In the genomic region with DNA sequence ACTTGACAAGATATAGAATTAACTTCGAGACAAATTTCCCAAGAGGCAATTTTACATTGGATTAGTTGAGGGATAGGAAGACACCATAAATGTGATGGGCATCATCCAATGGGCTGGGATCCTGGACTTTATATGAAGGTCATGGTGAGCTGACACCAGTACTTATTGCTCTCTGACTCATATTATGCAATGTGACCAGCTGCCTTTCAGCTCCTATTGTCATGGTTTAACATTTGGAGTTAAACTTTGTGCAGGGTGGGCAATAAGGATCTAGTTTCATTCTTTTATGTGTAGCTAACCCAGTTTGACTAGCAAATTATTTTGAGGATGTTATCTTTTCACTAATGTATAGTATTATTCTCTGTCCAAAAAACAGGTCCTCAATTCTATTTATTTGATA, we compare ENCODE assay signal across 27 mouse cellular contexts.
"Had no signal": no experiment of that assay in that cellular context is flagged by ENCODE, and none has a peak within 500 bp of the region (broad histone marks: within the 10 kb centered on the region; RNA-seq: fewer than 3 reads in every experiment).

No protein-coding gene starts in this region.

- DNase-seq: left cerebral cortex, postnatal 4 days; liver; liver, embryonic 13.5 days; liver, postnatal 0 days; lung, adult 18-20 months; lung, adult 2 months; lung, embryonic 14.5 days; lung, postnatal 10 days; lung, postnatal 14 days; lung, postnatal 36 days; lung, postnatal 4 days; midbrain, embryonic 14.5 days had no signal

- H3K36me3 ChIP-seq: limb, embryonic 10.5 days; limb, embryonic 12.5 days; limb, embryonic 13.5 days; limb, embryonic 15.5 days; liver, embryonic 12.5 days; liver, embryonic 13.5 days; liver, embryonic 15.5 days; lung, embryonic 15.5 days; midbrain, embryonic 10.5 days; midbrain, embryonic 12.5 days; midbrain, embryonic 13.5 days; midbrain, embryonic 15.5 days; neural tube, embryonic 12.5 days had no signal

- H3K27me3 ChIP-seq: limb, embryonic 12.5 days; limb, embryonic 13.5 days; limb, embryonic 15.5 days; liver, embryonic 12.5 days; liver, embryonic 13.5 days; liver, embryonic 15.5 days; lung, embryonic 15.5 days; megakaryocyte, embryonic 14.5 days; midbrain, embryonic 12.5 days; midbrain, embryonic 13.5 days; midbrain, embryonic 15.5 days; neural tube, embryonic 12.5 days had no signal

- H3K4me2 ChIP-seq: limb, embryonic 12.5 days; limb, embryonic 13.5 days; limb, embryonic 15.5 days; liver, embryonic 11.5 days; liver, embryonic 12.5 days; liver, embryonic 13.5 days; liver, embryonic 15.5 days; lung, embryonic 14.5 days; lung, embryonic 15.5 days; midbrain, embryonic 11.5 days; midbrain, embryonic 12.5 days; midbrain, embryonic 13.5 days; midbrain, embryonic 15.5 days; neural tube, embryonic 12.5 days had no signal

- H3K4me3 ChIP-seq: limb, embryonic 10.5 days; limb, embryonic 12.5 days; limb, embryonic 13.5 days; limb, embryonic 15.5 days; liver, embryonic 12.5 days; liver, embryonic 13.5 days; liver, embryonic 15.5 days; lung, embryonic 15.5 days; megakaryocyte, embryonic 14.5 days; midbrain, embryonic 10.5 days; midbrain, embryonic 12.5 days; midbrain, embryonic 13.5 days; midbrain, embryonic 15.5 days; neural tube, embryonic 12.5 days had no signal
